Comparison of ENCODE assay signal across 30 mouse cellular contexts in the genomic region with DNA sequence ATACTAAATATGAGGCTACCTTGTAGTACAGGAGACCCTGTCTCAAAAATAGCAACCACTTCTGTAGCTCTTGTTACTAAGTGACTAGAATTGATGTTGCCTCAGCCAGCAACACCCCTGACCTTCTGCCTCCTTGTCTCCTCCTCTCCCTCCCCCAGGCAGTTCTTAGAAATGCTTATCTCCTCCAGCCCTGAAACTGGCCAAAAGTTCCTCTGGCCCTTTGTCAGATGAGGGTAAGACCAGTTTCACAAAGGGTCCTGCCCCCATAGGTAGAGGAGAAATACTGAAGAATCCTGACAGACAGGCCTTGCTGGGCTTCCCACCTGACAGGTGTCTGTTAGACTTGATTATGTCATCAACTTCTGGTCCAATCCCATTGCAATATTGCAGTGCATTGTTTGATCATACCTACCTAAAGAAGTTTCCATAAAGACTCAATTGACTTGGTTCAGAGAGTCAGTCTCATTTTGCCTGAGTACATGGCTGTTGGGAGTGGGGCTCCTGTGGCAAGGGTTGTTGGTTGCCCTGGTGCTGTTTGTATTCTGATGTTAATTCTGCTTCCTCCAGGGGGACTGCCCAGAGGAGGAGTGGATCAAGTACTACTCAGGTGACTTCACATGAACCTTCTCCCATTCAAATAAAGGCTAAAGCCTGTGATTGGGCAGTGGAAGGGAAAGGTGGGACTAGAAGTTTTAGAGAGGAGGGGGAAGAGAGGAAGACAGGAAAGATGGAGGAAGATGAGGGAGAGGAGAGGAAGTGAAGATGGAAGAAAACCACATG. TPM values are rescaled to one million over a fixed set of nuclear protein-coding genes. Genes with fewer than 3 reads are reported as not detected.
DNase-seq lines count a peak whose midpoint lies in the region; ATAC-seq lines count a peak whose summit lies in the region.
"Had no signal": no experiment of that assay in that cellular context is flagged by ENCODE, and none has a peak within 500 bp of the region (broad histone marks: within the 10 kb centered on the region; RNA-seq: fewer than 3 reads in every experiment).

No protein-coding gene starts in this region.

- no peaks in the 10 kb centered on the region for H3K36me3 ChIP-seq in forebrain, embryonic 10.5 days (replicated peaks)
- H3K36me3 ChIP-seq in forebrain, embryonic 13.5 days (ENCODE audit: poor library complexity, severe bottlenecking) = no peaks in the 10 kb centered on the region
- no peaks in the 10 kb centered on the region for H3K36me3 ChIP-seq in heart, embryonic 12.5 days
- H3K36me3 ChIP-seq: hindbrain, embryonic 13.5 days; midbrain, embryonic 10.5 days; midbrain, embryonic 15.5 days; neural tube, embryonic 12.5 days had no signal

- H3K9me3 ChIP-seq in forebrain, embryonic 10.5 days = no peaks in the 10 kb centered on the region
- H3K9me3 ChIP-seq in forebrain, embryonic 13.5 days (replicated peaks) = no peaks in the 10 kb centered on the region
- no peaks in the 10 kb centered on the region for H3K9me3 ChIP-seq in heart, embryonic 12.5 days (replicated peaks)
- H3K9me3 ChIP-seq: hindbrain, embryonic 13.5 days; midbrain, embryonic 10.5 days; midbrain, embryonic 15.5 days; neural tube, embryonic 12.5 days had no signal

- peak overlapping the region; percentile 11; the same call in 1 of the 2 replicates for H3K27ac ChIP-seq in forebrain, embryonic 10.5 days
- H3K27ac ChIP-seq in forebrain, embryonic 13.5 days = no peak overlapping the region
- no peak overlapping the region for H3K27ac ChIP-seq in heart, embryonic 12.5 days (ENCODE audit: poor library complexity, severe bottlenecking)
- H3K27ac ChIP-seq: hindbrain, embryonic 13.5 days; kidney, postnatal 0 days; liver, embryonic 14.5 days; midbrain, embryonic 10.5 days; midbrain, embryonic 15.5 days; neural tube, embryonic 12.5 days had no signal

- H3K4me1 ChIP-seq in forebrain, embryonic 10.5 days = no peaks in the 10 kb centered on the region
- no peaks in the 10 kb centered on the region for H3K4me1 ChIP-seq in forebrain, embryonic 13.5 days
- peaks cover 11% of the 10 kb centered on the region for H3K4me1 ChIP-seq in heart, embryonic 12.5 days (replicated peaks)
- H3K4me1 ChIP-seq: hindbrain, embryonic 13.5 days; midbrain, embryonic 15.5 days; neural tube, embryonic 12.5 days had no signal

- no peak for ATAC-seq in forebrain, embryonic 13.5 days
- ATAC-seq in heart, embryonic 12.5 days (ENCODE audit: insufficient number of reproducible peaks, low FRiP score) = peak; percentile 59; the same call in 1 of the 2 replicates
- ATAC-seq in megakaryocyte-erythroid progenitor cell, adult 5-6 weeks (replicated peaks; ENCODE audit: low FRiP score, low TSS enrichment, poor library complexity, severe bottlenecking) = 0 out of 2 replicates have a peak, but pooled peaks have one; percentile 41
- ATAC-seq: forebrain, embryonic 16.5 days; intestine, embryonic 16.5 days; midbrain, embryonic 15.5 days had no signal

- H3K27me3 ChIP-seq in forebrain, embryonic 10.5 days (ENCODE audit: poor library complexity, severe bottlenecking) = no peaks in the 10 kb centered on the region
- H3K27me3 ChIP-seq in forebrain, embryonic 13.5 days = no peaks in the 10 kb centered on the region
- H3K27me3 ChIP-seq in heart, embryonic 12.5 days (replicated peaks) = no peaks in the 10 kb centered on the region
- H3K27me3 ChIP-seq: CH12.LX; hindbrain, embryonic 13.5 days; midbrain, embryonic 15.5 days; neural tube, embryonic 12.5 days had no signal

- no peak for DNase-seq in forebrain, embryonic 10.5 days (ENCODE audit: extremely low spot score, low spot score)
- DNase-seq in heart, postnatal 25 days (ENCODE audit: low spot score) = no peak
- DNase-seq in ES-CJ7 (ENCODE audit: low read depth, low spot score) = peak; percentile 97
- no peak for DNase-seq in right cerebral cortex, adult 18-20 months
- no peak for DNase-seq in layer of hippocampus, postnatal 10 days (ENCODE audit: low spot score in 2 of 2)
- DNase-seq: adrenal gland, postnatal 10 days; cerebellum, adult 8-10 months; cerebellum, postnatal 25 days; heart, postnatal 4 days; kidney, adult 8-10 months; kidney, postnatal 4 days; layer of hippocampus, postnatal 36 days; left cerebral cortex, postnatal 4 days; lung, adult 2 months; lung, postnatal 14 days; right cerebral cortex, postnatal 14 days; thymus, postnatal 14 days had no signal

- H3K4me3 ChIP-seq in forebrain, embryonic 10.5 days = no peak overlapping the region
- no peak overlapping the region for H3K4me3 ChIP-seq in forebrain, embryonic 13.5 days
- no peak overlapping the region for H3K4me3 ChIP-seq in heart, embryonic 12.5 days
- H3K4me3 ChIP-seq: hindbrain, embryonic 13.5 days; midbrain, embryonic 10.5 days; midbrain, embryonic 15.5 days; myocyte; neural tube, embryonic 12.5 days had no signal

- intact Hi-C loops in heart, postnatal 25 days (cut with DNase I) = no loop called here

- no peak overlapping the region for H3K9ac ChIP-seq in forebrain, embryonic 13.5 days
- no peak overlapping the region for H3K9ac ChIP-seq in heart, embryonic 12.5 days
- H3K9ac ChIP-seq: hindbrain, embryonic 13.5 days; liver, embryonic 14.5 days; midbrain, embryonic 15.5 days; neural tube, embryonic 12.5 days had no signal

- no peak overlapping the region for H3K4me2 ChIP-seq in forebrain, embryonic 13.5 days
- no peak overlapping the region for H3K4me2 ChIP-seq in heart, embryonic 12.5 days
- H3K4me2 ChIP-seq: hindbrain, embryonic 13.5 days; midbrain, embryonic 15.5 days; neural tube, embryonic 12.5 days had no signal

RNA-seq across cellular contexts. Expression of a gene that starts 9.6 kb away (rescaled TPM):
- 333 and 368 TPM in 2 replicates for polyA plus RNA-seq in forebrain, embryonic 10.5 days (2016; fragmentation: Nextera tagmentation; extraction: Ambion mirVana)
- 187 and 207 TPM in 2 replicates for polyA plus RNA-seq in forebrain, embryonic 13.5 days (2015; fragmentation: Nextera tagmentation; extraction: Ambion mirVana)
- 90.9 and 95.6 TPM in 2 replicates for polyA plus RNA-seq in heart, embryonic 12.5 days (2016; fragmentation: Nextera tagmentation; extraction: Ambion mirVana)
- 1 to 10 TPM; 4.9 to 5.7 TPM for total RNA-seq in heart, postnatal 25 days (2021)
- total RNA-seq in megakaryocyte-erythroid progenitor cell, adult 5-6 weeks (2014; fragmentation: Nextera tagmentation) = 32.1 and 46.3 TPM in 2 replicates
- 134 and 160 TPM in 2 replicates for total RNA-seq in megakaryocyte-erythroid progenitor cell, adult 5-6 weeks (2017)
- total RNA-seq in layer of hippocampus, postnatal 10 days (2021) = 10 to 100 TPM in 1 of 2 experiments, 1 to 10 TPM in 1; 9.3 to 10.5 TPM

RNA-seq across cellular contexts. Expression of a gene that starts 59.8 kb away (rescaled TPM):
- 18.9 and 21.3 TPM in 2 replicates for polyA plus RNA-seq in forebrain, embryonic 10.5 days (2016; fragmentation: Nextera tagmentation; extraction: Ambion mirVana)
- 11.0 and 16.0 TPM in 2 replicates for polyA plus RNA-seq in forebrain, embryonic 13.5 days (2015; fragmentation: Nextera tagmentation; extraction: Ambion mirVana)
- 18.0 and 18.3 TPM in 2 replicates for polyA plus RNA-seq in heart, embryonic 12.5 days (2016; fragmentation: Nextera tagmentation; extraction: Ambion mirVana)
- 1 to 10 TPM; 4.5 to 5.7 TPM for total RNA-seq in heart, postnatal 25 days (2021)
- total RNA-seq in megakaryocyte-erythroid progenitor cell, adult 5-6 weeks (2014; fragmentation: Nextera tagmentation) = 37.8 and 42.2 TPM in 2 replicates
- 22.1 and 30.5 TPM in 2 replicates for total RNA-seq in megakaryocyte-erythroid progenitor cell, adult 5-6 weeks (2017)
- total RNA-seq in layer of hippocampus, postnatal 10 days (2021) = 1 to 10 TPM; 9.5 to 9.9 TPM
